ENCODE assay signal across 8 mouse cellular contexts in genomic region chr11:90382005-90382611, GRCm38 (mm10). TPM values are rescaled to one million over a fixed set of nuclear protein-coding genes. Genes with fewer than 3 reads are reported as not detected.
DNase-seq lines count a peak whose midpoint lies in the region; ATAC-seq and TF ChIP-seq lines count a peak whose summit lies in the region.

No protein-coding gene starts in this region.

- no peak for ATAC-seq in liver, embryonic 11.5 days (replicated peaks; ENCODE audit: low FRiP score)
- ATAC-seq in forebrain, embryonic 14.5 days, result peak; percentile 88
- peak; percentile 94 for ATAC-seq in heart, embryonic 16.5 days (replicated peaks; ENCODE audit: extremely low read depth, insufficient read depth, low FRiP score)
- peak; percentile 92 for ATAC-seq in kidney, postnatal 0 days (replicated peaks; ENCODE audit: low FRiP score, low read depth)
- peak; percentile 76; the same call in 1 of the 2 replicates for ATAC-seq in liver, embryonic 13.5 days (ENCODE audit: low read depth)

- TF ChIP-seq CTCF in kidney, postnatal 0 days (IDR thresholded peaks at IDR 0.05; ENCODE audit: low read depth), result no peak

- no peak overlapping the region for H3K4me3 ChIP-seq in liver, embryonic 11.5 days (ENCODE audit: low read depth, low read length)
- no peak overlapping the region for H3K4me3 ChIP-seq in forebrain, embryonic 14.5 days (ENCODE audit: low read depth, low read length)
- H3K4me3 ChIP-seq in heart, embryonic 16.5 days (ENCODE audit: low read length), result no peak overlapping the region
- H3K4me3 ChIP-seq in kidney, postnatal 0 days (replicated peaks; ENCODE audit: low read depth, low read length), result no peak overlapping the region
- H3K4me3 ChIP-seq in liver, embryonic 13.5 days (replicated peaks), result no peak overlapping the region

- DNase-seq in liver, result peak; percentile 43
- no peak for DNase-seq in liver, embryonic 11.5 days (ENCODE audit: low spot score)
- peak; percentile 79 for DNase-seq in forebrain, embryonic 14.5 days (ENCODE audit: low spot score)
- DNase-seq in kidney, postnatal 0 days (ENCODE audit: low spot score), result no peak
- DNase-seq in liver, embryonic 13.5 days, result no peak
- DNase-seq in right cerebral cortex, adult 2 months (ENCODE audit: low spot score in 2 of 2), result peak; percentile 42 to 70
- no peak for DNase-seq in urinary bladder, postnatal 10 days (ENCODE audit: low spot score)

- H3K9me3 ChIP-seq in liver, embryonic 11.5 days (ENCODE audit: control insufficient read depth, low read length), result no peaks in the 10 kb centered on the region
- H3K9me3 ChIP-seq in forebrain, embryonic 14.5 days (replicated peaks; ENCODE audit: control insufficient read depth, low read length), result no peaks in the 10 kb centered on the region
- H3K9me3 ChIP-seq in heart, embryonic 16.5 days (replicated peaks; ENCODE audit: control insufficient read depth, low read length), result no peaks in the 10 kb centered on the region
- no peaks in the 10 kb centered on the region for H3K9me3 ChIP-seq in kidney, postnatal 0 days (replicated peaks; ENCODE audit: low read length)
- no peaks in the 10 kb centered on the region for H3K9me3 ChIP-seq in liver, embryonic 13.5 days (replicated peaks)

- H3K9ac ChIP-seq in liver, embryonic 11.5 days (ENCODE audit: low read depth, low read length), result no peak overlapping the region
- H3K9ac ChIP-seq in forebrain, embryonic 14.5 days (ENCODE audit: low read length), result no peak overlapping the region
- peak overlapping the region; percentile 48 for H3K9ac ChIP-seq in heart, embryonic 16.5 days (ENCODE audit: low read length)
- no peak overlapping the region for H3K9ac ChIP-seq in kidney, postnatal 0 days (ENCODE audit: low read depth, low read length)
- no peak overlapping the region for H3K9ac ChIP-seq in liver, embryonic 13.5 days

- no peak overlapping the region for H3K4me2 ChIP-seq in liver, embryonic 11.5 days
- 0 out of 2 replicates have a peak overlapping the region, but pooled peaks have one; percentile 3 for H3K4me2 ChIP-seq in forebrain, embryonic 14.5 days (ENCODE audit: low read length)
- peak overlapping the region; percentile 40 for H3K4me2 ChIP-seq in heart, embryonic 16.5 days (ENCODE audit: low read depth, low read length)
- H3K4me2 ChIP-seq in kidney, postnatal 0 days (ENCODE audit: low read length), result no peak overlapping the region
- H3K4me2 ChIP-seq in liver, embryonic 13.5 days, result no peak overlapping the region

- peaks cover 7% of the 10 kb centered on the region for H3K27me3 ChIP-seq in liver, embryonic 11.5 days (replicated peaks; ENCODE audit: control insufficient read depth, insufficient read depth, low read length)
- peaks cover 5% of the 10 kb centered on the region; the same call in 1 of the 2 replicates for H3K27me3 ChIP-seq in forebrain, embryonic 14.5 days (replicated peaks; ENCODE audit: control insufficient read depth, insufficient read depth, low read length)
- H3K27me3 ChIP-seq in heart, embryonic 16.5 days (ENCODE audit: control insufficient read depth, insufficient read depth, low read length), result 0 out of 2 replicates have a peak, but pooled peaks cover 3% of the 10 kb centered on the region
- no peaks in the 10 kb centered on the region for H3K27me3 ChIP-seq in kidney, postnatal 0 days (ENCODE audit: insufficient read depth, low read length)
- H3K27me3 ChIP-seq in liver, embryonic 13.5 days, result peaks cover 8% of the 10 kb centered on the region

- H3K36me3 ChIP-seq in liver, embryonic 11.5 days (ENCODE audit: control insufficient read depth, insufficient read depth, low read length), result no peaks in the 10 kb centered on the region
- H3K36me3 ChIP-seq in forebrain, embryonic 14.5 days (ENCODE audit: control insufficient read depth, insufficient read depth, low read length), result no peaks in the 10 kb centered on the region
- H3K36me3 ChIP-seq in heart, embryonic 16.5 days (ENCODE audit: control insufficient read depth, insufficient read depth), result 0 out of 2 replicates have a peak, but pooled peaks cover 3% of the 10 kb centered on the region
- H3K36me3 ChIP-seq in kidney, postnatal 0 days (ENCODE audit: insufficient read depth, low read length), result no peaks in the 10 kb centered on the region
- no peaks in the 10 kb centered on the region for H3K36me3 ChIP-seq in liver, embryonic 13.5 days

- H3K27ac ChIP-seq in liver, embryonic 11.5 days (ENCODE audit: low read depth, low read length), result no peak overlapping the region
- H3K27ac ChIP-seq in forebrain, embryonic 14.5 days (ENCODE audit: low read depth, low read length), result peak overlapping the region; percentile 22; the same call in 1 of the 2 replicates
- H3K27ac ChIP-seq in heart, embryonic 16.5 days (ENCODE audit: low read length), result peak overlapping the region; percentile 92
- peak overlapping the region; percentile 62 for H3K27ac ChIP-seq in kidney, postnatal 0 days
- H3K27ac ChIP-seq in liver, embryonic 13.5 days, result no peak overlapping the region; the same call in 1 of the 2 replicates

- peaks cover 5% of the 10 kb centered on the region for H3K4me1 ChIP-seq in liver, embryonic 11.5 days (replicated peaks; ENCODE audit: control insufficient read depth, insufficient read depth, low read length)
- peaks cover 10% of the 10 kb centered on the region; the same call in 1 of the 2 replicates for H3K4me1 ChIP-seq in forebrain, embryonic 14.5 days (ENCODE audit: control insufficient read depth, insufficient read depth, low read length)
- H3K4me1 ChIP-seq in heart, embryonic 16.5 days (ENCODE audit: control insufficient read depth, insufficient read depth, low read length), result peaks cover 35% of the 10 kb centered on the region
- peaks cover 10% of the 10 kb centered on the region for H3K4me1 ChIP-seq in kidney, postnatal 0 days (replicated peaks; ENCODE audit: insufficient read depth, low read length)
- H3K4me1 ChIP-seq in liver, embryonic 13.5 days (replicated peaks), result peaks cover 2% of the 10 kb centered on the region; the same call in 1 of the 2 replicates

- WGBS in liver, embryonic 11.5 days, result 33% methylated on average over 6 of the region's 6 CpGs
- WGBS in forebrain, embryonic 14.5 days, result 9% methylated on average over 6 of the region's 6 CpGs
- WGBS in heart, embryonic 16.5 days, result 17% methylated on average over 6 of the region's 6 CpGs
- 7% methylated on average over 6 of the region's 6 CpGs for WGBS in kidney, postnatal 0 days
- WGBS in liver, embryonic 13.5 days (ENCODE audit: insufficient replicate concordance), result 45% methylated on average over 6 of the region's 6 CpGs

RNA-seq across cellular contexts. Expression of gene Hlf, which starts 8.6 kb away (rescaled TPM):
- 6.6 and 6.9 TPM in 2 replicates for polyA plus RNA-seq in liver, embryonic 11.5 days (2014; fragmentation: Nextera tagmentation; extraction: Ambion mirVana)
- 3.5 and 4.9 TPM in 2 replicates for polyA plus RNA-seq in forebrain, embryonic 14.5 days (2014; fragmentation: Nextera tagmentation; extraction: Ambion mirVana)
- polyA plus RNA-seq in heart, embryonic 16.5 days (2015; fragmentation: Nextera tagmentation; extraction: Ambion mirVana), result 5.3 and 5.7 TPM in 2 replicates
- 2.4 and 2.6 TPM in 2 replicates for polyA plus RNA-seq in kidney, postnatal 0 days (2015; fragmentation: Nextera tagmentation; extraction: Ambion mirVana)
- 3.6 and 5.3 TPM in 2 replicates for polyA plus RNA-seq in liver, embryonic 13.5 days (2015; fragmentation: Nextera tagmentation; extraction: Ambion mirVana)

Comparison
In these comparisons a context has a peak if more than half of its experiments do, and no peak if none do; other contexts are left out.
1. DNase-seq: peak in liver (single experiment), forebrain, embryonic 14.5 days (single experiment) and right cerebral cortex, adult 2 months (2 of 2); none in liver, embryonic 11.5 days (single experiment), kidney, postnatal 0 days (single experiment), liver, embryonic 13.5 days (single experiment) and urinary bladder, postnatal 10 days (single experiment).
2. H3K27ac ChIP-seq: peak in forebrain, embryonic 14.5 days (single experiment), heart, embryonic 16.5 days (single experiment) and kidney, postnatal 0 days (single experiment); none in liver, embryonic 11.5 days (single experiment) and liver, embryonic 13.5 days (single experiment).
3. H3K4me2 ChIP-seq: peak in forebrain, embryonic 14.5 days (single experiment) and heart, embryonic 16.5 days (single experiment); none in liver, embryonic 11.5 days (single experiment), kidney, postnatal 0 days (single experiment) and liver, embryonic 13.5 days (single experiment).